Mouse (Mus musculus) embryonic fibroblast, embryonic 13.5 days (primary cell): ENCODE measurements around the gene Car6. TPM values are rescaled to one million over a fixed set of nuclear protein-coding genes. Genes with fewer than 3 reads are reported as not detected.

ENCODE experiments used
- H3K27ac ChIP-seq: 2 replicates; pipeline ENCODE4 v1.5.1; 2012; ENCODE audit warnings: low read length, control low read depth, inconsistent platforms; ENCODE audit not compliant: insufficient read depth
- H3K4me1 ChIP-seq: 2 replicates; pipeline ENCODE4 v1.6.1; 2011; ENCODE audit warnings: low read length; ENCODE audit not compliant: control insufficient read depth, insufficient read depth
- H3K4me3 ChIP-seq: 2 replicates; pipeline ENCODE4 v1.5.1; 2011; ENCODE audit warnings: mild to moderate bottlenecking, control low read depth, low read length; ENCODE audit not compliant: insufficient read depth
- CTCF ChIP-seq: IDR thresholded peaks from 2 replicates; pipeline ENCODE4 v1.5.1; 2011; ENCODE audit warnings: mild to moderate bottlenecking, control low read depth, low read length, moderate library complexity, borderline replicate concordance; ENCODE audit not compliant: insufficient read depth
- POLR2A ChIP-seq: IDR thresholded peaks from 2 replicates; pipeline ENCODE4 v1.6.1; 2011; ENCODE audit warnings: low read depth, mild to moderate bottlenecking, control low read depth, low read length, moderate library complexity
- polyA plus RNA-seq: library from polyadenylated mRNA; stranded (reverse); fragments of >200 nt; gene quantifications from 2 replicates; pipeline ENCODE4 v1.2.4, GENCODE M21; 2011; ENCODE audit warnings: low read depth; ENCODE audit not compliant: missing spikeins, insufficient read length

Car6 gene
- polyA plus RNA-seq, 1 experiment, result 7.0 TPM

- TF ChIP-seq CTCF (peak; percentile 47; the same call in 1 of the 2 replicates), POLR2A (no peak)
- H3K4me3 ChIP-seq, result no peak overlapping the region
These were observed 18.6 kb upstream of the Car6 start for GRCm38 (mm10) chr4:150219501-150220292.

DNA sequence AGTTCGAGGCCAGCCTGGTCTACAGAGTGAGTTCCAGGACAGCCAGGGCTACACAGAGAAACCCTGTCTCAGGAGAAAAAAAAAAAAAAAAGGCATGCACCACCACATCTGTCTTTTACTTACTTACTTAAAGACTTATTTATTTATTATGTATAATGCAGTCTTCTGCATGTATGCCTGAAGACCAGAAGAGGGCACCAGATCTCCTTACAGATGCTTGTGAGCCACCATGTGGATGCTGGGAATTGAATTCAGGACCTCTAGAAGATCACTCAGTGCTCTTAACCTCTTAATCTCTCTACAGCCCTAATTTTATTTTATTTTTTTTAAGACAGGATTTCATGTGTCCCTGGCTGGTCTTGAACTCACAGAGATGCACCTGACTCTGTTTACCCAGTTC, 16.8 kb upstream of the Car6 start:
- TF ChIP-seq POLR2A, result no peak
- no peak for TF ChIP-seq CTCF

More at GRCm38 (mm10) chr4:150219501-150220292, 18.6 kb upstream of the Car6 start:
- H3K4me1 ChIP-seq, result no peaks in the 10 kb centered on the region
- H3K27ac ChIP-seq, result no peak overlapping the region

DNA sequence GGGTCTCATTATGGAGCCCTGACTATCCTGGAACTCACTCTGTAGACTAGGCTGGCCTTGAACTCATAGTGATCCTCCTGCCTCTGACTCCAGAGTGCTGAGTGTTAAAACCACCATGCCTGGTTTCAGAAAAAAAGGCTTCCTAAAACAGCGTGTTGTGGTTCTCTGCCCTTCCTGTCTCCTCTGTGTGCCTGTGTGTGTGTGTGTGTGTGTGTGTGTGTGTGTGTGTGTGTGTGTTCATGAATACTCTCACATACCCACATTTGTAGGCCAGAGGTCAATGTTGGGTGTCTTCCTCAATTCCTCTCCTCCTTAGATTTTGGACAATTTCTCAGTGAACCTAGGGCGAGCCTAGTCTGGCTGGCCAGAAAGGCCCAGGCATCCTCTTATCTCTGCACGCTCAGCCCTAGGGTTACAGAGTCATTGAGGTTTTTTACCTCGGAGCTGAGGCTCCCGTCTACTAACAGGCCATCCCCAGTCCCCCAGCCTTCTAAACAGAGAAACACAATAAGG, 16.0 kb upstream of the Car6 start:
- H3K27ac ChIP-seq, result no peak overlapping the region
- TF ChIP-seq POLR2A (no peak), CTCF (no peak)
- H3K4me3 ChIP-seq, result no peak overlapping the region
- H3K4me1 ChIP-seq, result peaks cover 3% of the 10 kb centered on the region; the same call in 1 of the 2 replicates

More for the DNA sequence above, 16.8 kb upstream of the Car6 start:
- Histone ChIP-seq H3K4me1 (peaks cover under 1% of the 10 kb centered on the region; the same call in 1 of the 2 replicates), H3K4me3 (no peak overlapping the region), H3K27ac (no peak overlapping the region)

GRCm38 (mm10) chr4:150216423-150216822, 15.3 kb upstream of the Car6 start:
- H3K4me3 ChIP-seq, result no peak overlapping the region
- H3K4me1 ChIP-seq, result peaks cover 3% of the 10 kb centered on the region; the same call in 1 of the 2 replicates
- TF ChIP-seq CTCF (no peak), POLR2A (no peak)
- H3K27ac ChIP-seq, result no peak overlapping the region

DNA sequence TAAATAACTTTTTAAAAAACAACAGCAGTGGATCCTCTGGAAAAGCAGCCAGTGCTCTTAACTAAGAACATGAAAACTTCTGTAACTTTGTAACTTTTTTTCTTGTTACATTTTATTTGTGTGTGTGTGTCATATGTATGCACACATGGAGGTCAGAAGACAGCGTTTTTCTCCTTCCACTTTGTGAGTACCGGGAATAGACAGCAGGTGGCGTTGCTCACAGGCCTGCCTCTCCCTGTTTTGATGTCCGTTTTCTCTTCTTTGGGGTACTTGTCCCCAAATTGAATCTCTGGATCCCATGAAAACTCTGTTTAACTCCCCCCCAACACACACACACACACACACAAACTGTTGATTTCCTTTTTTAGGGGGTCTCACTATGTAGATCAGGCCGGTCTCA, 12.8 kb upstream of the Car6 start:
- Histone ChIP-seq H3K4me1 (peaks cover 3% of the 10 kb centered on the region; the same call in 1 of the 2 replicates), H3K27ac (no peak overlapping the region), H3K4me3 (no peak overlapping the region)
- peak; percentile 6; the same call in 1 of the 2 replicates for TF ChIP-seq CTCF
- no peak for TF ChIP-seq POLR2A

DNA sequence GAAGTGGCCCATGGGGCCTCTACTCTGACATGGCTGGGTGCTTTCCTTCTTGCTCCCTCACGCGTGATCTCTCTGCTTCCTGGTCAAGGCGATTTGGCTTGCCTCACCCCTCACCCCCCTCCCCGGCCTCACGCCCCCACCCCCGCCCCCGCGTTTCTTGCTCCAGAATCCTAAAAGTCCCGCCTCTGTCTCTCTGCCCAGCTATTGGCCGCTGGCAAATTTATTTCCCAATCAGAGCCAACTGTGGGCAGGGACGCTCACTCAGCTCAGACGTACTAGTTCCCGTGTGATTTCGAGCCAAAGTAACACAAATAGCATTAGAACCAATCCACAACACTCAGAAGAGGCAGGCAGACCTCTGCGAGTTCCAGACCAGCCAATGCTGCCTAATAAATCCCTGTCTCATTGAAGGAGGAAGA, 11.4 kb upstream of the Car6 start:
- no peak overlapping the region for H3K27ac ChIP-seq
- TF ChIP-seq POLR2A (peak; percentile 56), CTCF (no peak)
- peaks cover 3% of the 10 kb centered on the region; the same call in 1 of the 2 replicates for H3K4me1 ChIP-seq
- no peak overlapping the region for H3K4me3 ChIP-seq

DNA sequence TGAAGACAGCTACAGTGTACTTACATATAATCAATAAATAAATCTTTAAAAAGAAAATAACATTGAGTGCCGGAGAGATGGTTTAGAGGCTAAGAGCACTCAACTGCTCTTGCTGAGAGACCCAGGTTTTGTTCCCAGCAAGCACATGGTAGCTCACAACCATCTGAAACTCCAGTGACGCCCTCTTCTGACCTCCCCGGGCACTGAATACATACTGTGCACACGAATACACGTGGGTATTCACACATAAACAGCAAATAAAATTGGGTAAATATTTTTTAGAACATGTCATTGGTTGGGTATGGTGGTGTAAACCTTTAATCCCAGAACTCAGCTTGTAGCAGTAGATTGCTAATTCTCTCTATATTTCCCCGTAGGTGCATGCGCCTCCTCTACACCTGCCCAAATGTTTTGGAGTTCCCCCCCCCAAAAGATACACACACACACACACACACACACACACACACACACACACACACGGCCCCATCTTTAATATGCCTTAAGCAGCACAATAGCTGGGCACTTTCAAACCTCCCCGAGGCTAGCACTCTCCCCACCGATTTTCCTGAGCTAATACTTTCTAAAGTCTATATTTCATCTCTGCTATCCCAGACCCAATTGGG, 10.9 kb upstream of the Car6 start:
- Histone ChIP-seq H3K27ac (no peak overlapping the region), H3K4me1 (peaks cover 3% of the 10 kb centered on the region; the same call in 1 of the 2 replicates), H3K4me3 (no peak overlapping the region)
- TF ChIP-seq POLR2A (no peak), CTCF (no peak)

- Histone ChIP-seq H3K4me1 (peaks cover 3% of the 10 kb centered on the region; the same call in 1 of the 2 replicates), H3K4me3 (no peak overlapping the region), H3K27ac (no peak overlapping the region)
- TF ChIP-seq POLR2A (no peak), CTCF (no peak)
These were observed 9.2 kb upstream of the Car6 start for GRCm38 (mm10) chr4:150210306-150210705.

DNA sequence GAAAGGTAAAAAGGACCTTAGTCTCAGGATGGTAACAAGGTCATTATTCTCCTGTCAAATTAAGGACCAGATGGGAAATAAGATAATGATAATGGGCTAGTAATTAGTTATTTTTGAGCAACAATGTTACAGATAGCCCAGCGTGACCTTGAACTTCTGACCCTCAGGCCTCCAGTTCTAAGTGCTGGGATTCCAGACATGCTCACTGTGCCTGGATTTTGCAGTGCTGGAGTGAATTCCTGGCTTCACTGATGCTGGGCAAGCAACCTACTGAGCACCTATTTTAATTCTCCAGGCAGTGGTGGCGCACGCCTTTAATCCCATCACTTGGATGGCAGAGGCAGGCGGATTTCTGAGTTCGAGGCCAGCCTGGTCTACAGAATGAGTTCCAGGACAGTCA, 8.6 kb upstream of the Car6 start:
- Histone ChIP-seq H3K4me1 (peaks cover 3% of the 10 kb centered on the region; the same call in 1 of the 2 replicates), H3K27ac (no peak overlapping the region), H3K4me3 (no peak overlapping the region)
- TF ChIP-seq CTCF (no peak), POLR2A (no peak)
